Mouse (Mus musculus): ENCODE data around the gene Vps51.

- TF ChIP-seq CTCF (IDR thresholded peaks at IDR 0.05; ENCODE audit: low read depth, low read length): no peak
- TF ChIP-seq POLR2A (IDR thresholded peaks at IDR 0.05; ENCODE audit: borderline replicate concordance, low read depth, low read length): no peak
Observed at GRCm38 (mm10) chr19:6061641-6062302, 15.3 kb downstream of the Vps51 start.
